Mouse (Mus musculus) liver, embryonic 14.5 days (tissue): ENCODE data around the gene Gna11. TPM values are rescaled to one million over a fixed set of nuclear protein-coding genes. Genes with fewer than 3 reads are reported as not detected.

ENCODE experiments used
- ATAC-seq: fragments of 200-750 bp; cut with Nextera tagmentation; 2 replicates; pipeline ENCODE4 v1.8.0; 2017; ENCODE audit warnings: moderate number of reproducible peaks, mild to moderate bottlenecking, moderate library complexity; ENCODE audit not compliant: insufficient read depth
- DNase-seq, 3 experiments: peaks; one replicate each; pipeline ENCODE4 v3.0.0-alpha.2; 2012 to 2013; ENCODE audit warnings: low read depth in 3 of 3, low spot score in 3 of 3
- H3K27ac ChIP-seq: fragments of 300-500 bp; sonication (generic); 2 replicates; pipeline ENCODE4 v1.5.1; 2014; ENCODE audit warnings: moderate library complexity, mild to moderate bottlenecking, control low read depth, inconsistent platforms
- H3K27me3 ChIP-seq: fragments of 300-500 bp; sonication (generic); 2 replicates; pipeline ENCODE4 v1.6.1; 2014; ENCODE audit warnings: mild to moderate bottlenecking, low read length, moderate library complexity; ENCODE audit not compliant: control insufficient read depth, insufficient read depth
- H3K36me3 ChIP-seq: fragments of 300-500 bp; sonication (generic); replicated peaks from 2 replicates; pipeline ENCODE4 v1.6.1; 2014; ENCODE audit warnings: low read depth; ENCODE audit not compliant: control insufficient read depth, insufficient read depth
- H3K4me1 ChIP-seq, 2 experiments: fragments of 200-500 bp in 1 of 2; fragments of 300-500 bp in 1 of 2; sonication (generic) in 1 of 2; replicated peaks; 2 replicates each; pipeline ENCODE4 v1.6.1; 2012 to 2014; ENCODE audit warnings: antibody characterized with exemption in 1 of 2, inconsistent platforms in 1 of 2, low read length in 1 of 2; ENCODE audit not compliant: control insufficient read depth in 2 of 2, insufficient read depth in 2 of 2
- H3K4me2 ChIP-seq: fragments of 300-500 bp; sonication (generic); 2 replicates; pipeline ENCODE4 v1.6.1; 2014; ENCODE audit warnings: low read depth, mild to moderate bottlenecking, control low read depth, moderate library complexity
- H3K4me3 ChIP-seq, 2 experiments: fragments of 200-500 bp in 1 of 2; fragments of 300-500 bp in 1 of 2; sonication (generic) in 1 of 2; 2 replicates each; pipeline ENCODE4 v1.5.1; 2012 to 2014; ENCODE audit warnings: low read depth in 2 of 2, low read length in 2 of 2, mild to moderate bottlenecking in 2 of 2, control low read depth in 1 of 2, inconsistent platforms in 1 of 2, moderate library complexity in 1 of 2; ENCODE audit not compliant: insufficient read depth in 1 of 2
- H3K9ac ChIP-seq: fragments of 300-500 bp; sonication (generic); replicated peaks from 2 replicates; pipeline ENCODE4 v1.6.1; 2014; ENCODE audit warnings: mild to moderate bottlenecking, control low read depth, moderate library complexity
- H3K9me3 ChIP-seq: fragments of 300-500 bp; sonication (generic); 2 replicates; pipeline ENCODE4 v1.6.1; 2016; ENCODE audit warnings: low read length, mixed read lengths; ENCODE audit not compliant: control insufficient read depth
- CTCF ChIP-seq: IDR thresholded peaks from 2 replicates; pipeline ENCODE4 v1.5.1; 2016; ENCODE audit warnings: antibody characterized with exemption, low read depth, control low read depth
- EP300 ChIP-seq: IDR thresholded peaks from 2 replicates; pipeline ENCODE4 v1.6.1; 2016; ENCODE audit warnings: antibody characterized with exemption, low read depth
- whole genome bisulfite sequencing: fragments of 180-500 bp; shearing (Covaris S2); extraction: QIAGEN DNeasy Blood & Tissue Kit; methylation state at CpG from one replicate; pipeline ENCODE4 v1.1.7; 2014; ENCODE audit not compliant: insufficient replicate concordance; 5-methylcytosine and 5-hydroxymethylcytosine counted together
- polyA plus RNA-seq, 2 experiments: library from polyadenylated mRNA; depleted of rRNA in 1 of 2; stranded (reverse) in 1 of 2; unstranded in 1 of 2; fragments of >200 nt; fragmentation: Nextera tagmentation in 1 of 2; extraction: Ambion mirVana in 1 of 2; gene quantifications; 2 replicates each; pipeline versions ENCODE4 v1.2.1 to v1.2.3; 2012 to 2014

The Gna11 gene
- polyA plus RNA-seq, 2 experiments, result 17.0 to 17.4 TPM

GRCm38 (mm10) chr10:81588739-81589138 lies 43.7 kb upstream of the Gna11 start:
- H3K4me1 ChIP-seq, result no peaks in the 10 kb centered on the region
- DNase-seq (no peak), ATAC-seq (no peak)
- no peak overlapping the region for H3K9ac ChIP-seq
- no peaks in the 10 kb centered on the region for H3K9me3 ChIP-seq
- no peaks in the 10 kb centered on the region for H3K36me3 ChIP-seq
- H3K27me3 ChIP-seq, result no peaks in the 10 kb centered on the region; the same call in 1 of the 2 replicates
- 45% methylated on average over 7 of the region's 7 CpGs for WGBS
- H3K4me3 ChIP-seq, result no peak overlapping the region
- TF ChIP-seq CTCF, result no peak
- TF ChIP-seq EP300, result no peak
- H3K27ac ChIP-seq, result no peak overlapping the region
- H3K4me2 ChIP-seq, result no peak overlapping the region

- peaks cover 3% of the 10 kb centered on the region for H3K27me3 ChIP-seq
- no peaks in the 10 kb centered on the region for H3K36me3 ChIP-seq
- 44% methylated on average over 6 of the region's 6 CpGs for WGBS
- DNase-seq (no peak), ATAC-seq (no peak)
- TF ChIP-seq CTCF, result no peak
- TF ChIP-seq EP300, result no peak
- H3K27ac ChIP-seq, result no peak overlapping the region
- no peaks in the 10 kb centered on the region for H3K4me1 ChIP-seq
- no peak overlapping the region for H3K4me3 ChIP-seq
- H3K9me3 ChIP-seq, result no peaks in the 10 kb centered on the region
- no peak overlapping the region for H3K9ac ChIP-seq
- no peak overlapping the region for H3K4me2 ChIP-seq
Measured at GRCm38 (mm10) chr10:81583347-81583746, 38.4 kb upstream of the Gna11 start.

GRCm38 (mm10) chr10:81580441-81581070 lies 35.6 kb upstream of the Gna11 start:
- TF ChIP-seq CTCF, result peak; percentile 42; the same call in 1 of the 2 replicates
- TF ChIP-seq EP300, result no peak
- DNase-seq (no peak), ATAC-seq (peak; percentile 12; the same call in 1 of the 2 replicates)
- Histone ChIP-seq H3K9ac (no peak overlapping the region), H3K27me3 (peaks cover 8% of the 10 kb centered on the region), H3K9me3 (no peaks in the 10 kb centered on the region), H3K4me2 (no peak overlapping the region; the same call in 1 of the 2 replicates), H3K27ac (no peak overlapping the region), H3K4me3 (no peak overlapping the region), H3K4me1 (peaks cover 1 to 4% of the 10 kb centered on the region in 2 experiments; a peak in 3 of 4 replicates), H3K36me3 (no peaks in the 10 kb centered on the region)
- WGBS, result 21% methylated on average over 25 of the region's 25 CpGs

GRCm38 (mm10) chr10:81579967-81580366 lies 35.0 kb upstream of the Gna11 start:
- H3K27ac ChIP-seq, result no peak overlapping the region
- TF ChIP-seq EP300 (no peak), CTCF (no peak)
- H3K9ac ChIP-seq, result no peak overlapping the region
- DNase-seq (no peak), ATAC-seq (no peak)
- 52% methylated on average over 4 of the region's 4 CpGs for WGBS
- no peak overlapping the region for H3K4me2 ChIP-seq
- no peak overlapping the region for H3K4me3 ChIP-seq
- H3K4me1 ChIP-seq, result peaks cover 4 to 9% of the 10 kb centered on the region in 2 experiments; a peak in 3 of 4 replicates
- no peaks in the 10 kb centered on the region for H3K36me3 ChIP-seq
- no peaks in the 10 kb centered on the region for H3K9me3 ChIP-seq
- peaks cover 14% of the 10 kb centered on the region for H3K27me3 ChIP-seq

- Histone ChIP-seq H3K4me3 (peak overlapping the region; percentile 50 to 54), H3K9ac (0 out of 2 replicates have a peak overlapping the region, but pooled peaks have one; percentile 16), H3K27ac (no peak overlapping the region), H3K4me2 (peak overlapping the region; percentile 70), H3K27me3 (peaks cover 14% of the 10 kb centered on the region), H3K4me1 (peaks cover 29 to 30% of the 10 kb centered on the region in 2 experiments), H3K36me3 (no peaks in the 10 kb centered on the region), H3K9me3 (no peaks in the 10 kb centered on the region)
- WGBS, result 4% methylated on average over 6 of the region's 6 CpGs
- no peak for DNase-seq
- TF ChIP-seq EP300 (no peak), CTCF (no peak)
- no peak for ATAC-seq
Measured at GRCm38 (mm10) chr10:81575695-81576094, 30.7 kb upstream of the Gna11 start.
